Mouse (Mus musculus) E14TG2a.4 (cell line): ENCODE data around the gene H2-T22.

Experiments
- CTCF ChIP-seq: conservative IDR thresholded peaks from 2 replicates; pipeline ENCODE4 v1.5.1; 2014; ENCODE audit warnings: low read length
- POU5F1 ChIP-seq: IDR thresholded peaks from 2 replicates; pipeline ENCODE4 v1.6.1; 2014; ENCODE audit warnings: low read length, borderline replicate concordance

- TF ChIP-seq CTCF, result peak; percentile 87
- no peak for TF ChIP-seq POU5F1
Observed at GRCm38 (mm10) chr17:36060829-36061228, 18.3 kb upstream of the H2-T22 start.
